Mouse (Mus musculus): ENCODE measurements around the gene Anks1b. TPM values are rescaled to one million over a fixed set of nuclear protein-coding genes. Genes with fewer than 3 reads are reported as not detected.

Gene Anks1b
- polyA plus RNA-seq, 1 experiment from 2014 or later: 0.10 TPM

DNA sequence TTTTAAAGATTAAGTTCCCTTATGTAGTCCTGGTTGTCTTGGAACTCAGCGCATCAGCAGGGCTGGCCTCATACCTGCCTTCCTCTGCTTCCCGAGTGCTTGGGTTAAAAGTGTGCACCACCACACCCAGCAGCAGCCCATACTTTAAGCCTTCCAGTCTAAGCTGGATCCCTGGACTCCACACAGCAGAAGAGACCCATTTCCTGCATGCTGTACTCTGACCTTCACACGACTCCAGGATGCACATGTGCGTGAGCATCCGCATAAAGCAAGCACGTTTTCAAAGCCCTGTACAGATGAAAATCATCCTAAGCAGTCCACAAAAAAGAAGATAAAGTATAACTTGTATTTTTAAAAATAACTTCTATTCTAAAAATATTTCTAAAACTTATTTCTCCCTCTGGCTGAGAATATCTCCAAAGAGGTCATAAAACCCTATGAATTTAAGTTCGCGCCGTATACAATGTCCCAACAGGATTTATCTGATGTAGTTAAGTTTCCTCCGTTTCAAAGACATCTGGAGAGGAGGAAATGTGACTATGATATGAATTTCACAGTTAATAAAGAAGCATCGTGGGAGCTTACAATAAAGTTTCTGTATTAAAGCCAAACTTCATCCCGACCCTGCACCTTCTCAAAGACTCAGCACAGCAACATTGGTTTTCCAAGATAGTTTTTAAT is 1132.7 kb downstream of the Anks1b start:
- H3K4me2 ChIP-seq: no peak overlapping the region
- H3K27me3 ChIP-seq: no peaks in the 10 kb centered on the region
- peaks cover 19% of the 10 kb centered on the region for H3K36me3 ChIP-seq (replicated peaks)
- H3K27ac ChIP-seq (replicated peaks): no peak overlapping the region
- no peaks in the 10 kb centered on the region for H3K9me3 ChIP-seq (replicated peaks)
- no peaks in the 10 kb centered on the region for H3K4me1 ChIP-seq (replicated peaks)
- ATAC-seq (ENCODE audit: insufficient read depth): no peak
- H3K4me3 ChIP-seq (replicated peaks): no peak overlapping the region
- H3K9ac ChIP-seq: no peak overlapping the region
- 78% methylated on average over 12 of the region's 12 CpGs for WGBS (ENCODE audit: insufficient replicate concordance)

Other genes with a start within 250 kb of the Anks1b start
- 3.6 and 4.0 TPM in 2 replicates for gene Scyl2, start 187.2 kb upstream of the Anks1b start, polyA plus RNA-seq (2015; fragmentation: Nextera tagmentation; extraction: Ambion mirVana)
- 13.0 and 14.1 TPM in 2 replicates for gene Actr6, start 141.2 kb upstream of the Anks1b start, polyA plus RNA-seq (2015; fragmentation: Nextera tagmentation; extraction: Ambion mirVana)
- gene Uhrf1bp1l, start 128.5 kb upstream of the Anks1b start, polyA plus RNA-seq (2015; fragmentation: Nextera tagmentation; extraction: Ambion mirVana): 9.4 and 11.1 TPM in 2 replicates

Measured in liver, embryonic 15.5 days (tissue).